Mouse (Mus musculus) embryonic facial prominence, embryonic 10.5 days (tissue): ENCODE results near the gene Rpl24. TPM values are rescaled to one million over a fixed set of nuclear protein-coding genes. Genes with fewer than 3 reads are reported as not detected.

ENCODE experiments used
- polyA plus RNA-seq: library from polyadenylated mRNA; unstranded; fragments of >200 nt; fragmentation: Nextera tagmentation; extraction: Ambion mirVana; gene quantifications from 2 replicates; pipeline ENCODE4 v1.2.1, GENCODE M21; 2016

Gene Rpl24
- polyA plus RNA-seq, 1 experiment from 2014 or later = 735 TPM

Other genes starting within 250 kb of the Rpl24 start
- gene Nfkbiz, start 127.4 kb upstream of the Rpl24 start, polyA plus RNA-seq = 2.1 and 2.8 TPM in 2 replicates
- gene Nxpe3, start 71.0 kb upstream of the Rpl24 start, polyA plus RNA-seq = 0.96 and 1.1 TPM in 2 replicates
- 17.6 and 17.9 TPM in 2 replicates for gene Cep97, start 31.4 kb upstream of the Rpl24 start, polyA plus RNA-seq
- 17.1 and 18.7 TPM in 2 replicates for gene Zbtb11, start 7.6 kb downstream of the Rpl24 start, polyA plus RNA-seq
- 307 and 319 TPM in 2 replicates for gene Pcnp, start 63.5 kb downstream of the Rpl24 start, polyA plus RNA-seq
- gene Trmt10c, start 71.5 kb downstream of the Rpl24 start, polyA plus RNA-seq = 33.6 TPM in 2 replicates
- gene Senp7, start 82.1 kb downstream of the Rpl24 start, polyA plus RNA-seq = 30.9 and 35.3 TPM in 2 replicates
- gene Impg2, start 238.0 kb downstream of the Rpl24 start, polyA plus RNA-seq = 0.05 and 0.09 TPM in 2 replicates